Mouse (Mus musculus) bone marrow, adult 2 months (tissue): ENCODE results near the gene Ccdc180.

ENCODE experiments used
- CTCF ChIP-seq: fragments of 200-500 bp; IDR thresholded peaks from 2 replicates; pipeline ENCODE4 v1.5.1; 2011; ENCODE audit warnings: low read length, control low read depth; ENCODE audit not compliant: control insufficient read depth, insufficient read depth
- POLR2A ChIP-seq: fragments of 200-500 bp; IDR thresholded peaks from 2 replicates; pipeline ENCODE4 v1.6.1; 2011; ENCODE audit warnings: low read depth, mild to moderate bottlenecking, control low read depth, low read length, borderline replicate concordance; ENCODE audit not compliant: control insufficient read depth

DNA sequence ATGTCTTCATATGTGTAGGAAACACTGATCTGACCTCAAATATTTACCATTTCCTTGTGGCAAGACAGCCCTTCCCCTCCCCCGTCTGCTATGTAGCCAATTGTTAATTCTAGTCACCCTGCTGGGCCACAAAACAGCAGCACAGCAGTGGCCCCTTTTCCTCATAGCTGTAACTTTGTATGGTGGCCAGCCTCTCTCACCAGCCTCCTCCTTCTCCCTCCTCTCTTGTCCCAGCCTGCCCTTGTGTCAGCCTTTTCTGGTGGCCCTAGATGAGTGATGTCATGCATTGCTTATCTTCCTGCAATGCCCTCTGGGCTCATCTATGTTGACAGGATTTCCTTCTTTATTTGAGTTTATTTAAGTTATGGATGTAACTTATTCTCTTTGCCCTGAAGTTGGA lies 40.7 kb upstream of the Ccdc180 start:
- TF ChIP-seq CTCF (no peak), POLR2A (no peak)
